Mouse (Mus musculus): Measurements from ENCODE around the gene Phf2.

GRCm38 (mm10) chr13:48756769-48757168, 114.2 kb downstream of the Phf2 start:
- TF ChIP-seq EP300 (optimal IDR thresholded peaks at IDR 0.05) (peak; percentile 81), CTCF (IDR thresholded peaks at IDR 0.05; ENCODE audit: low read depth) (no peak)

Data from stomach, postnatal 0 days (tissue).